Mouse (Mus musculus) cerebral cortex, adult 2 months (tissue): Measurements from ENCODE around the gene Igf1r.

Experiments
- WGBS: fragments of 180-500 bp; shearing (Covaris S2); methylation state at CpG from one replicate; pipeline ENCODE4 v1.1.7; 2018; 5-methylcytosine and 5-hydroxymethylcytosine counted together

The Igf1r gene

DNA sequence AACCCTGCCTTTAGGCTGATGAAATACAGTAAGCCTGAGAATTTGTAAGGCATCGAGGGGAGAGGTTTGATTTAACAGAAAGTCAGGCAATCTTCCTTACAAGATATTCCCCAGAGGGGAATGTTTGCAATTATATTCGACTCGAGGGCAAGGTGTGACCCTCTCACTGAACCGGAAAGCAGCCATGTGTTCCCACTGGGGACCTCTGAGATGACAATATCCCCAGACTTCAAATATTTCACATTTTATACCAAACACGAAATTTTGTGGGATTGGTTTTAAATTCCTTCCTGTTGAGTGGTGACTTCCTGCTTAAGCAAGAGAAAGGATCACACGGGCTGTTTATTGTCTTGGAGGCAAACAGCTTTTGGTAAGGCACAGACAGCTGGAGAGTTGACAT lies 314.1 kb downstream of the Igf1r start:
- 57% methylated on average over 6 of the region's 6 CpGs for WGBS

DNA sequence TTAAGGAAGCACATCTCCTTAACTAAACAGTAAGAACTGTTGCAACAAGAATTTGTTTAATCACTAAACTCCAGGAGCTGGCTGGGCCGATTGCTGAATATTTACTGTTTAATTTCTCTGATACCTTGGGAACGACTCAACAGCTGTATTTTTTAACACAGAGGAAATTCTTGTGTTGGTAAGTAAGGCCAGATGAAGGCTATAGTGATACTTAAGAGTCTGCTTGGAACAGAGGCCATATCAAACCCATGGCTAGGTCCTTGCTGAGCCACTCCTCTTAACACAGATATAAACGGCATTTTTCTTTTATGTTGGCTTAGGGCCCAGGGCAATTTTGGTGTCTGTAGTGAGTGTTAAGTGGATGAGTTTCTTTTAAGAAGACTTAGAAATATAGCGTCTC lies 317.9 kb downstream of the Igf1r start:
- WGBS = 72% methylated on average over 4 of the region's 4 CpGs

DNA sequence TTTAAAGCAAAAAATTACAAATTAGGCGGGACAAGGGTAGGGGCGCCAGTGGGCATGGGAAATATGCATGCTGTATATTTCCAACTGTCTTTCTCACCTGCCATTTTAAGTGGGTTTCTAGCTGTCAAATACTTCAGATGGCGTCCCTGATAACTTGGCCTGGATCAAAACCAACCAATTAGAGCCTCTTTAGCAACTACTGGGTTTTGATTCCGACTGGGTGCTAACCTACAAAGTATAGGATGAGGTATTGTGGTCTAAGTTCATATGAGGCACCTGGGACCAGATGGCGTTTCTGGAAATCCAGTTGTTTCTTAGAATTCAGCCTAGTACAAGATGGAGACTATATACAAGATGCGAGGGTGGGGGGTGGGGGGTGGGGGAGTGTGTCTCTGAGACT lies 319.2 kb downstream of the Igf1r start:
- WGBS = 96% methylated on average over 6 of the region's 6 CpGs

DNA sequence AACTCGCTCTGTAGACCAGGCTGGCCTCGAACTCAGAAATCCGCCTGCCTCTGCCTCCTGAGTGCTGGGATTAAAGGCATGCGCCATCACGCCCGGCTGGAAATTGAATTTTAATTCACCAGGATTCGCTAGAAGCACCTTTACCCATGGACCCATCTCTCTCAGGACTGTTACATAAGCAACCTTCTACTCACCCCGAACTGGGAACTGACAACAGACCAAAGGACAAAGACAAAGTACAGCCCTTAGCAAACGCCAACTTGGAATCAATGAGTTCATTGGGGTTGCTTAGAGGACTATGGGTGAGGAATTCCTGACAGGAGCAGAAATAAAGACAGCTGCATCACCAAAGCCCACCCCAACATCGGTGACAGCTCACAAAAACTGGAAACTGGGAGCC lies 320.0 kb downstream of the Igf1r start:
- 92% methylated on average over 10 of the region's 10 CpGs for WGBS

DNA sequence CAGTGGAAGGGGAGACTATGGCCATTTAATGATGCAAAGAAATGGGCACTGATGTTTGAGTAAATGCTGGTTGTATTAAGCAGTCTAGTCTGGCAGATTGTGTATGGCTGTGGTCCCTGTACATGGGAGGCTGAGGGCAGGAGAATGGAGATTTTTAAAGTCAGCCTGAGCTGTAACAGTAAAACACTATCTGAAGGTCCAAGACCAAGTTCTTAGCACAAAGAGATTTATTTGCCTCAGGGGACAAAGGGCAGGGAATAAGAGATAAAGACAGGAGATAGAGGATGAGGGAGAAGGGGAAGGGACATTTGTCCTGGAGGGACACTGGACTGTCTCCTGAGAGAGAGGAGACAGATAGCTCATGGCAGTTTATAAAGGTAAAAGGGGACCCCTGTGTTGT lies 320.9 kb downstream of the Igf1r start, which contains the start of gene Fam169b:
TSS of gene Fam169b (plus strand) at position 325 of the 400 bp plus-strand sequence.

DNA sequence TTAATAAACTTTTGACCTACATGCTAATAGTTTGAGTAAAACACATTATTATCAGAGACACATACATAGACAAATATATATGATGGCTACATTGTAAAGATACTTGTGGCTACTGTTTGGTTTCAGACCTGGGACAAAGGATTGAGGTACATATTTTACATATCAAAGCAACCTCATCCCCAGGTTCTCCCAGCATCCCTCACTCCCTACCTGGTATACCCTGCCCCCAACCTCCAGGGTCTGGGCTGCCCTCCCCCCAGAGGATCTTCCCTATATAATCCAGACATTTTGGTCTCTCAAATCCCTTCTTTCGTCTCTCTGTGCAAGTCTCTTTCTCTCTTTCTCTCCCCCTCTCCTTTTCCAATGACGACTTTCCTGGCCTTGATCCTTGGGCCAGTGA lies 321.6 kb downstream of the Igf1r start:
- 90% methylated on average over 2 of the region's 2 CpGs for WGBS

DNA sequence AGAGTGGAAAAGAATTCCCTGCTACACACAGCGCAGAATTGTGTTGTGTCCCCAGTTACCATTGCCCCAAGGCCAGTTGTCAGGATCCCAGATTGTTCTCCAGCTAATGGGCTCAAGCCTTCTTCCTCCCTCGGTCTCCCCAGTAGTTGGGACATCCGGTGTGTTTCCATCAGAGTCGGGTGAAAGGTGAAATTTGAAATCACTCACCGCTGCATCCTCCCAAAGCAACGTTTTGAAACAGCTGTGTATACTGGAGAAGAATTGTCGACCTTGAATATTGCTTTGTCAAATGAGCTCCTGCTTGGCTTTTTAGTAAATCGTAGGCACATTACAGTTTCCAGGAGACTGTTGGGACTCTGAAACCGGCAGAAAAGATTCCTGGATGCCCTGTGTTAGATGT lies 322.3 kb downstream of the Igf1r start:
- WGBS = 74% methylated on average over 9 of the region's 9 CpGs

DNA sequence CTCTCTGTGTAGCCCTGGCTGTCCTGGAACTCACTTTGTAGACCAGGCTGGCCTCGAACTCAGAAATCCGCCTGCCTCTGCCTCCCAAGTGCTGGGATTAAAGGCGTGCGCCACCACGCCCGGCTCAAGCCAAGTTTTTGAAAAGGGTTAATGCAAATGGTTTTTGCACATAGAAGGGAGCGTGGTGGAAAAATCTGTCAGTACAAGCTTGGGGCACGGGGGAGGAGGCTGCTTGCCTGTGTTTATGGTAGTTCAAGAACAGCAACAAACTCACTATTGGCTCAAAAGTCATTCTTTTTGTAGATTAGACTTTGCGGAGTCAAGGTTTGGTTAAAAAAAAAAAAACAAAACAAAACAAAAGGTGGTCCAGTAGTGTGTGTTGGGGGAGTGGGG lies 322.8 kb downstream of the Igf1r start:
- WGBS = 57% methylated on average over 9 of the region's 9 CpGs

DNA sequence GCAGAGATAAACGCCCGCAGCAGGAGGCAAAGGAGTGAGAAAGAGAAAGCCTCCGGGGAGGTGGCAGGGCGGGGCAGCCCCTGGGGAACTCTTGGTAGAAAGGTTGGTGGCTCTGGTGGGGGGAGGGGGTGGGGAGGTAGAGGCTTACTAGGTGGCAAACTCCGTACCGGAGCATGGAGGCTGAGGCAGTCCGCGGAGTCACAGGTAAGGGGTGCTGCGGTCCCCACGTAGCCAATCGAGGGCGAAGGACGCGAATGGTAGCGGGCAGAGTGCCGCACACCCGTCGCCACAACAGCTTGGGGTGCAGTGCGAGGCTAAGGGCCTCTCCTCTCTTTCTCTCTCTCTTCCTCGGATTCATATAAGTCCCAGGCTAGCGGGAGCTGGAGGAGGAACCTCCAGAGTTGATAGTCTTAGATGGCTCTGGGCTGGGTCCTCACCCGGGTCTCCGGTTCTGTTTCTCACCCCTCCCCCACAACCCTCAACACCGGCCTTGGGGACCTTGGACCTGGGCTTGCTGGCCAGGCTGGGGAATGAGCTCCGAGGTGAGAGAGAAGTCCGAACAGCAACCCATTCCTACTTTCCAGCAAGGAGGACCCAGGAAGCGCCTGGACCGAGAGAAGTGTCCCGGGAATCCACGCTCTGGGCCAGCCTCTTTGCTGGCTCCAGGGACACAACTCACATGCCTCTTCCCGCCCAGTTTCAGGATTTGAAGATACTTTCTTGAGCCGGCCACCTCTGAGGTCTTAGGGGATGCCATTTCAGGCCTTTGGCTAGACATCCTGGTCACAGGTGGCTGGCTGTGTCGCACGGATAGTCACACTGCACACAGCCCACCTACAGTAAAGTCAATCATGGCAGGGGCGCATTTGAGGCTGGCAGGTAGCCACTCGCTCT lies 323.5 kb downstream of the Igf1r start:
- WGBS = 18% methylated on average over 36 of the region's 36 CpGs

DNA sequence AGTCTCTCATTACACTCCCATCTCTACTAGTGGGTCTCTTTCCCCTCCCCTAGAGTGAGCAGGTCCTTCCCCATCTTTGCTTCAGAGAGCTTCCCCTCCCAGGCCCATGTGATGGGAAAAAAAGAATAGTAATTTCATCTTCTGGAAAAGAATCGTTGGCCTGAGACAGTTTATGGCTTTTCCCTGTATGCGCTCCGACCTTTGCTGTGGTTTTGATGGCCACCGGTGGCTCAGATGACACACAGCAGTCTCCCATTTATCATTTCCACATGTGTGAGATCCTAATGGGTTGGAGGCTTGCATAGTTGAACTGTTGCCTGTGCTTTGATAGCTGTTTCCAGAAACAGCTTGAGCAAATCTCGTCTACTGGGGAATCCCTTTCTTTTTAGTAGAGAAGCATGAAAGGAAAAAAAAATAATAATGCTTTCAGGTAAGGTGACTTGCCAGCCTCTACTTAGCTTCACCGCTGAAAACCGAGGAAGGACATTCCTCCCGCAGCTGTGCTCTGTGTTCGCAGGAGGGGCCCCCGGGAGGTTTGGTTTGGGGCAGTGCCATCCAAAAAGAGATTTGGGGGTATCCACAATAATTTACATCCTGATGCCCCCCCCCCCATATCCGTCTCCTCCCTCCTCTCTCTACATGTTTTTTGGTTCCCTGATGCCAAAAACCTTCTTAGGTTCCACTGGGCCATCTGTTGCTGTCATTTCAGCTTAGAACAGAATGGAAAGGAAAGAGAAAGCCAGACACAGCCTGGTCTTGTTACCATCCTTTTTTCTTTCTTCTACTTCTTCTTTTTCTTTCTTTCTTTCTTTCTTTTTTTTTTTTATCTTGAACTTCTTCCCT lies 324.6 kb downstream of the Igf1r start:
- 69% methylated on average over 11 of the region's 11 CpGs for WGBS

DNA sequence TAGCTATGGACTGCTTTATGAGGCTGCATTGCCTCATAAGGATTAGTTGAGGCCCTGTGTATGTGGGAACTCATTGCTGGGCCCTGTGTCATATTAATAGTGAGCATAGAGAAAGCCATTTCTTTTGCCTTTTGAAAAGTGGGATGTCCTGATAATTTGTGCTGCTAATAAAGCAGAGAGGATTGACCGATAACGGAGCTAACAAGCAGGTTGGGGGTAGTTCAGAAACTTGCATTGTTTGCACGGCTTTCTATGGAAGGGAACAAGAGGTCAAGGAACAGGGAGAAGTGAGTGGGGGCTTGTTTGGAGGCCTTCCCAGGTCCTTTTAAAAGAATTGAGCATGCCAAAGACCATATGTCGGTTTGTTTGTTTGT lies 325.3 kb downstream of the Igf1r start:
- 68% methylated on average over 4 of the region's 4 CpGs for WGBS

DNA sequence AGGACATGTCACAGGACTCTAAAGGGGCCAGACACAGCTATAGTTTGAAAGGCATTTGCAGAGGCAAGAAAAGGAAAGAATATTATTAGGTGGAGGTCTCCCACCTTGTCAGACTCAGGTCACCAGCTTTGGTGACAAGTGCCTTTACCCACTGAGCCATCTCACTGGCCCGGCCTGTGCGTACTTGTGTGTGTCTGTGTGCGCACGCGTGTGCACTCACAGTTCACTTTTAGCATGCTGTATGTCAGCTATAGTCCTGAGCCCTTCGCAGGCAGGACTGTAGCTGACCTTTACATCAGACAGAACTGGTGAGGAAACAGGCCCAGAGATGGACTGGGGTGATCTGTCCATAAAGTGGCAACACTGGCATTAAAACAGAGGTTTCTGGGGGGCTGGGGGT lies 325.8 kb downstream of the Igf1r start:
- 99% methylated on average over 6 of the region's 6 CpGs for WGBS

DNA sequence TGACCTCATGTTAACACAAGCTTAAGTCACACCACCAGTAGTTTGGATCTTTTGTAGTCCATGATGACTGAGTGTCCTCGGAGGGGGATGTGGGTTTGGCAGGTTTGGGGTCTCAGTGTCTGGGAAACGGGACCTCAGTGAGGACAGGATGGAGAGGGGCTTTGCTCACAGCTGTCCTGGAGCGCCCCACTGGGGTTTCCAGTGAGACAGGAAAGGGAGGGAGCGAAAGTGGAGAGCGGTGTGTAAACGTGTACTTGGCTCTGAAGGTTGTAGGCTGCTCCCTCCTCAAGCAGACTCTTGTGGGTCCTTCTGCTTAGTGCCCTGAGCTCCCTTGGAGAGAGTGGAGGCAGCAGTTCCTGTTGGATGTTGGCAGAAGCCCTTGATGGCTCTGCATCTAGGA lies 326.3 kb downstream of the Igf1r start:
- WGBS = 86% methylated on average over 6 of the region's 6 CpGs

DNA sequence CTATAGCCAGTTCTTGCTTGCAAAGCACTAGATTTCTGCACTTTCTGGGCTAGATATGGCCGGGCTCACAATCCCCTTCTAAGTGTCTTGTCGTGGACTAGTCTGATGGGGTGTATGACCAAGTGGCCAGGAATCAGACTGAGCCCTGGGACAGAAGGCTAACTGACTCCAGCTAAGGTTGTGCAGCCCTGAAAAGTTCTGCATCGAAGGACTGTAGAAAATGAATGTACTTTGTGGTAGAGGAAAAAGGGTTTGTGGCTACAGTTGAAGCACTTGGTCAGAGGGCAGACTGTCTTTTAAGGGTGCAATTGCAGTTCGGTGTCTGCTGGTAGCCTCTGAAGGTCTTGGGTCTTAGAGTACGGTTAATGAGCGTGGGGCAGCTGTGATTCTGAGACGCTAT lies 326.9 kb downstream of the Igf1r start:
- WGBS = 94% methylated on average over 7 of the region's 7 CpGs

DNA sequence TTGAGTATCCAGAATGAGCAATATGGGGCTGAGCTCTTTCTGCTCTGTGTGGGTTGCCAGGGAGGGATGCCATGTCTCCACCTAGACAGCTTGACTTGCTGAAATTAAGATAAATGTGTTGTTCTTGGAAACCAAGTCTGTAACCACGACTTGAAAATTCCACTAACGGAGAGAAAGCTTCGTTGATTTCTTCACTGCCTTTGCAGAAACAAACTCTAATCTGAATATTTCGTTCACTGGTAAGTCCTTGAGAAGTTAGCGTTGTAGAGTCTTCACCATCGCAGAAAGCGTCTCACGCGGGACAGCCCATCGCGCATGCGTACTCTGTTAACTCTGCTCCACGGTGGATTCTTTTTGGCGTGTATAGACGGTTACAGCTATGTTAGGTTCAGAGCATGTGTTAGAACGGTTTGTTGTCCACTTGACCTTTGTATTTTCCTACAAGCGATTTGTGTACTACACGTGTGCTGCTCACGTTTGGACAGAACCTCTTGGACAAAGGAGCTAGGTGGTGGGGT lies 327.8 kb downstream of the Igf1r start:
- 74% methylated on average over 19 of the region's 19 CpGs for WGBS

DNA sequence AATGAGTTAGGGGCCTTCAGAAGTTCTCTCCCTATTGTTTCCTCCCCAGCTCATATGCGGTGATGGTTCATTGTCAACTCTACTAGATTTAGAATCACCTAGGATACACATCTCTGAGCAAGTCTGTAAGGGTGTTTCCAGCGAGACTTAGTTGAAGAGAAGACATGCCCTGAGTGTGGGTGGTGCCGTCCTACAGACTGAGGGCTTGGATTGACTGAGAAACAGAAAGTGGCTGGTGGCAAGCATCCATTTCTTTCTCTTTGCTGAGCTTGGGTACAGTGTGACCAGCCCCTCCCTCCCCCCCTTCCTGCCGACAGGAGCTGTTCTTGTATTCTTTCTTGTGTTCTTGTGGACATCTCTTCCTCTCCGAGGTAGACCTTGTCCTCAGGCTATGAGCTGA lies 328.7 kb downstream of the Igf1r start:
- 50% methylated on average over 5 of the region's 5 CpGs for WGBS

DNA sequence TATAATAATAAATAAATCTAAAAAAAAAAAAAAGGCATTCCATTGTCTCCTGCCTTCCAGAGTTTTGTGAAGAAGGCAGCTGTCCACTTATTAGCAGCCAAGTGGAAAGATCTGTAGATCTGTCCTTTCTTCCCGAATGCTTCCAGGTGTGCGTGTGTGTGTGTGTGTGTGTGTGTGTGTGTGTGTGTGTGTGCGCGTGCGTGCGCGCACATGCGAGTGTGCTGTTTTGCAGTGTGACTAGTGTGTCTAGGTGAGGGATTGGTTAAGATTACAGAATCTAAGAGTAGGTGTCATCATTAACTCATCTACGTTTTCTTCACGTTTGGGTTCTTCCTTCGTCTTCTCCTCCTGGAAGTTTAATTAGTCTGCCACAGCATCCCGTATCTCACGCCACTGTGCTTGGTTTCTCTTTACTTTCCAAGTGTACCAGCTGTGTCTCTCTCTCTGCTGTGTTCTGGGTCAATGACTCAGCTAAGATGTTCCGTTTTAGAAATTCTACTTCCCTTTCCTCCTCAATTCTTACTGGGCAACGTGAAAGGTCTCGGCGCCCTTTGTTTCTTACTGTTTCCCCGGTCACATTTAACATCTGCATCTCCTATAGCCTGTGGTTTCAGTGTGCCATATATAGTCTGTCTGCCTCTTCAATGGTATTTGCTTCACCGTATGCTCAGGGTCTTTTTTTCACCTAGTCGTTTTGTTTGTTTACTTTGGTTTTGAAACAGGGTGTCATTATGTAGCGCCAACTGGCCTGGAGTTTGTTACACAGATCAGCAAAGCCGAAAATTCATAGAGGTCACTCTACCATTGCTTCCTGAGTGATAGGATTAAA lies 329.9 kb downstream of the Igf1r start:
- 76% methylated on average over 22 of the region's 22 CpGs for WGBS

DNA sequence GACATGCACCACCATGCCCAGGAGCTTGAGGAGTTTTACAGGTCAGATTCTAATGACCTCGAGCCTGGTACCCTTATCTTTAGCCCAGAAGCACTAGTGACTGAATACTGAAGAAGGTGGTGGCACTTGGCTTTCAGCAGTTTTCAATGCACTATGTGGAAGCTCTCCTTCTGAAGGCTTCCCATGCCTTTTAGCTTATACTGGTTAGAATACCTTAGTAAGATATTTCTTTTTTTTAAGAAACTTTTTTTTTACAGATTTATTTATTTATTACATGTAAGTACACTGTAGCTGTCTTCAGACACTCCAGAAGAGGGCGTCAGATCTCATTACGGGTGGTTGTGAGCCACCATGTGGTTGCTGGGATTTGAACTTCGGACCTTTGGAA lies 330.5 kb downstream of the Igf1r start:
- WGBS = 89% methylated on average over 4 of the region's 4 CpGs
